Mouse (Mus musculus): ENCODE measurements at regions not wholly inside any gene's neighbourhood (a gene's known extent, or its start where the extent isn't known, plus 50 kb on each side); places are given as distances from the start of the nearest gene placed in this dataset.

DNA sequence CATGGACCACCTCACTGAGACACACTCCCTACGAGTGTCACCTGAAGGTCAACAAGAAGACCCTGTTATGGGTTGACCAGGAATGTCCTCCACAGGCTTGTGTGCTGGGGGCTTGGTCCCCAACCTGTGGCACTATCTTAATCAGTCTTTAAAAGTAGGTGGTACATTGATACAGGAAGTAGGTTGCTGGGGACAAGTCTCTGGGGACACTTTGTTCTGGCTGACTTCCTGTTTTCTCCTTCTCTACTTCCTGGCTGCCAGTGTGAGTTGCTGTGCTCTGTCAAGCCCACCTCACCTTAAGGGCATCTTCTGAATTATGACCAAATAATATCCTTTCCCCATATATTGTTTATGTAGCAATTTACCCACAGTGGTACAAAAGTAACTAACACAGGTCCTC, 96.1 kb downstream of the Cct6b start:
- TF ChIP-seq CTCF (IDR thresholded peaks at IDR 0.05; ENCODE audit: low read depth, low read length) = no peak
- TF ChIP-seq POLR2A (IDR thresholded peaks at IDR 0.05; ENCODE audit: borderline replicate concordance, low read depth, low read length) = no peak
- no peaks in the 10 kb centered on the region for H3K4me1 ChIP-seq (ENCODE audit: control insufficient read depth, insufficient read depth, low read length)
- no peak overlapping the region for H3K4me3 ChIP-seq (ENCODE audit: insufficient read depth, low read length)
- no peak overlapping the region for H3K27ac ChIP-seq (ENCODE audit: insufficient read depth, low read depth, low read length)

DNA sequence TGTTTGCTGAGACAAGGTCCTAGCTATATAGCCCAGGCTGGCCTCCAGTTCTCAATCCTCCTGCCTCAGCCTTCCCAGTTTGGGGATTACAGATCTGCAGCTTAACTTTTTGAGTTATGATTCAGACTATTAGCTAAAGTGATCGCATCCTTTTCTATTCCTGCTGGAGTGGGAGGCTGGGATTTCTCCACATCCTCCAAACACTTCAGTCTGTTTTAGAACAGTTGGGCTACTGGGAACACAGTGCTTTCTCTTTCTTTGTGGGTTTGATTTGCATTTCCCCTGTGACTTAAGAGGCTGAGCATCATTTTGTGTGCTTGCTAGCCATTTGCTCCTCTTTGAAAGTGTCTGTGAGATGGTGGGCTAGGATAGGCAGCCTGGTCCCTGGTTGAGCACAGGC, 100.0 kb downstream of the Cct6b start:
- TF ChIP-seq POLR2A (IDR thresholded peaks at IDR 0.05; ENCODE audit: borderline replicate concordance, low read depth, low read length) = no peak
- no peak for TF ChIP-seq CTCF (IDR thresholded peaks at IDR 0.05; ENCODE audit: low read depth, low read length)
- Histone ChIP-seq H3K27ac (ENCODE audit: insufficient read depth, low read depth, low read length) (no peak overlapping the region), H3K4me3 (ENCODE audit: insufficient read depth, low read length) (no peak overlapping the region), H3K4me1 (ENCODE audit: control insufficient read depth, insufficient read depth, low read length) (no peaks in the 10 kb centered on the region)

DNA sequence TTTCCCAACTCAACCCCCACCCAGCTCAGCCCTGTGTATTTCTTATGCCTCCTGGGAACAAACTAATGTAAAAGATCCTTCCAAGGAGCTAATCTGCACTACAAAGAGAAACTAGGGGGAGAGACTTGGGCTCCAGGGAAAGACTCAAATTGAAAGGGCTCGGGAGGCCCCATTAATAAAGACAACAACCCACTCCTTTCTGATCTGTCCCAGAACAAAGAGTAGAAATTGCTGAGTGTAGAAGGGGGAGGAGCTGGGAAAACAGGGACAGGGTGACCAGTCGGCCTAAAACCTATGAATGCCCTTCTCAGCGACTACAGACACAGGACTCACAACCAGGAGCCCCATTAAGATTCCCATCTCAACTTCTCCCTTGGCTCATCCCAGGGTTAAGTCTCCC, 102.0 kb downstream of the Cct6b start:
- Histone ChIP-seq H3K4me3 (ENCODE audit: insufficient read depth, low read length) (no peak overlapping the region), H3K27ac (ENCODE audit: insufficient read depth, low read depth, low read length) (no peak overlapping the region), H3K4me1 (ENCODE audit: control insufficient read depth, insufficient read depth, low read length) (no peaks in the 10 kb centered on the region)
- no peak for TF ChIP-seq POLR2A (IDR thresholded peaks at IDR 0.05; ENCODE audit: borderline replicate concordance, low read depth, low read length)
- TF ChIP-seq CTCF (IDR thresholded peaks at IDR 0.05; ENCODE audit: low read depth, low read length) = no peak

DNA sequence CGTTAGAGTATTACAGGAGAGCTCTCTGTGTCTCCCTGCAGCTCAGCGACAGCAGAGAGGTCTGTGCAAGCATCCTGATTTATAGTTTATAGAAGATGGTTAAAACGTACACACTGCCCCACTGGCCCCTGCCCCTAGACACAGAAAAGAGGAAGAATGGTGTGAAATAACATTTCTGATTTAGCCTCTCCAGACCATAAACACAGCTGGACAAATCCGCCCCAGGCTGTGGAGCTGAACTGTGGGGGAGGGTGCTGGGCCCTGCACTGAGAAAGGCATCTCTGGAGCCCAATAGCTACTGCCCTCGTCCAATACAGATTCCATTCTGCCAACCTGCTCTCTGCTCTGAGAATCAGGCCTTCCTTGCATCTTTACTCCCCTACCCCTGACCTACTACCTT, 112.4 kb downstream of the Cct6b start:
- no peaks in the 10 kb centered on the region for H3K4me1 ChIP-seq (ENCODE audit: control insufficient read depth, insufficient read depth, low read length)
- no peak overlapping the region for H3K27ac ChIP-seq (ENCODE audit: insufficient read depth, low read depth, low read length)
- TF ChIP-seq POLR2A (IDR thresholded peaks at IDR 0.05; ENCODE audit: borderline replicate concordance, low read depth, low read length) (no peak), CTCF (IDR thresholded peaks at IDR 0.05; ENCODE audit: low read depth, low read length) (no peak)
- H3K4me3 ChIP-seq (ENCODE audit: insufficient read depth, low read length) = no peak overlapping the region

DNA sequence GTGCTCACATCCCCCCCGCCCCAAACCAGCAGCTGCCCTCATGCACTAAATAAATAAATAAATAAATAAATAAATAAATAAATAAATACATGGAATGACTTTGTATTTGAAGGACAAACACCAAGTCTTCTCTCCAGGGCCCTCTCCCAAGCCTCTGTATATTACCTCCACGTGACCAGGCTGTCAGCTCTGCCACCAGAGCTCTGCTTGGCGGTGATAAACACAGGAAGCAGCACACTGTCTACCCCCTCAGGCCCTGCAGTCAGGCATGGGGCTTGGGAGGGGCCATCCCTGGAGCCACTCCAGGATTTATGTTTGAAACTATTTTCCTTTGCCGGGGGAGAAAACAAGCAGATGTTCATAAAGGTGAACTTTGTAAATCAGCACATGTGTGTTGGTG, 125.6 kb downstream of the Cct6b start:
- no peak for TF ChIP-seq CTCF (IDR thresholded peaks at IDR 0.05; ENCODE audit: low read depth, low read length)
- TF ChIP-seq POLR2A (IDR thresholded peaks at IDR 0.05; ENCODE audit: borderline replicate concordance, low read depth, low read length) = no peak

DNA sequence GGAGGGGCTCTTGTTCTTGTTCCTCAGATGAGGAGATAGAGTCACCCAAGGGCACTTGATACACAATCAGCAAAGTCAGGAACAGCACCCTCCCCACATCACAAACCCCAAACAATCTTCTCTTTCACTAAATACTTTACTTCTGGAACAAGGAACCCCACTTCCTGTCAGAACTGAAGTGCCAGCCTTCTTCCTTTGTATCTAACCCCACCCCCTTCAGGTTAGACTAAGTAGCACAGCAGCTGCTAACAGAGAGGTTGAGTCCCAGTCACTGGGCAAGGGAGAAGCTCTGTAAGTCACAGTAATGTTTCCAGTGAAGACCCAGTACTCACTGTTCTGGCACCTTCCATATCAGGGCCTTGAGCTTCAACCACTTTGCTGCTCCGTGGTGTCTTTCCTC, 131.9 kb downstream of the Cct6b start:
- Histone ChIP-seq H3K27ac (ENCODE audit: insufficient read depth, low read depth, low read length) (no peak overlapping the region), H3K4me1 (ENCODE audit: control insufficient read depth, insufficient read depth, low read length) (no peaks in the 10 kb centered on the region), H3K4me3 (ENCODE audit: insufficient read depth, low read length) (no peak overlapping the region)
- TF ChIP-seq CTCF (IDR thresholded peaks at IDR 0.05; ENCODE audit: low read depth, low read length) = no peak
- TF ChIP-seq POLR2A (IDR thresholded peaks at IDR 0.05; ENCODE audit: borderline replicate concordance, low read depth, low read length) = no peak

More for the DNA sequence above, 125.6 kb downstream of the Cct6b start:
- Histone ChIP-seq H3K4me3 (ENCODE audit: insufficient read depth, low read length) (no peak overlapping the region), H3K27ac (ENCODE audit: insufficient read depth, low read depth, low read length) (no peak overlapping the region), H3K4me1 (ENCODE audit: control insufficient read depth, insufficient read depth, low read length) (no peaks in the 10 kb centered on the region)

DNA sequence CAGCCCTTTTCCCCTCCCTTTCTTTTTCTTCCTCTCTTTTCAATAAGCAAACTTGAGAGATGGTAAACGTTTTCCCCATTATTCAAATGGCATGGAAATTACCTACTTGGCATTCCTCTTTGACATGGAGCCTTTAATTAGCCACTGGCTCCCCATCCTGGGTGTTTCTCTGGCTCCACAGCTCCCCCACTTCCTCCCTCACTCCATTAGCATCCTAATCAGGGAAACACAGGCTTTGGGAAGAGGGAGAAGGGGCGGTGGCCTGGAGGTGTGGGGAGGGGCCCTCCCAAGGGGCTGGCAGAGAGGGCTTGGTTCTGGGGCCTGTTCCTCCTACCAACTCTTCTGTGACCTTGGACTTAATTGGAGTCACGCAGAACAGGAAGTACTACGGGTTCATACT, 132.7 kb downstream of the Cct6b start:
- no peak for TF ChIP-seq POLR2A (IDR thresholded peaks at IDR 0.05; ENCODE audit: borderline replicate concordance, low read depth, low read length)
- no peak for TF ChIP-seq CTCF (IDR thresholded peaks at IDR 0.05; ENCODE audit: low read depth, low read length)
- Histone ChIP-seq H3K4me1 (ENCODE audit: control insufficient read depth, insufficient read depth, low read length) (no peaks in the 10 kb centered on the region), H3K4me3 (ENCODE audit: insufficient read depth, low read length) (no peak overlapping the region), H3K27ac (ENCODE audit: insufficient read depth, low read depth, low read length) (no peak overlapping the region)

DNA sequence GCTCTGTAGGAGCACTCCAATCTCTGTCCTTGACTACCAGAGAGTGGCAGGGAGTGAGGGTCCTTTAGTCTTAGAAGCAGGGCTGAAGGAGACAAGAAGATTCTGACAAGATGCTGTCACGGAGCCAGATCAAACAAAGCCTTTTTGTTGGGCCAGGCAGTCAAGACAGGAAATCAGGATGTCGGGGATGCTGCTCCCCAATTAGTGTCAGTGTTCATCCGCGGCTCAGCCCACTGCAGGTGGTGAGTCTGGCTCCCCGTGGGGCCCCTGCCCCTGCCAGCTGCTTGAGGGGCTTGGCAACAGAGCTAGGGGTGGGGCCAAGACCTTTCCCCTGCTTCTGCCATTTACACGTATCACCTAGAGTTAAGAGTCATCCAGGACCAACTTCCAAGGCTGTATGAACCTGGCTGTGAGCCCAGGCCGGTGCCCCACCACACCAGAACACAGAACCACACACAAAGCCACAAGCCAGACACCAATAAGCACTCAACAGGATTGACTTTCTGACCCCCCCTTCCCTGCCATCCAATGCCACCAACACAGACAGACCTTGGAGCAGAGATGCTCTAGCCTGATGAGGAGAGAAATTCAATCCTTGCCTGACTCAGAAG, 137.5 kb downstream of the Cct6b start:
- Histone ChIP-seq H3K27ac (ENCODE audit: insufficient read depth, low read depth, low read length) (no peak overlapping the region), H3K4me3 (ENCODE audit: insufficient read depth, low read length) (no peak overlapping the region)
- TF ChIP-seq POLR2A (IDR thresholded peaks at IDR 0.05; ENCODE audit: borderline replicate concordance, low read depth, low read length) (no peak), CTCF (IDR thresholded peaks at IDR 0.05; ENCODE audit: low read depth, low read length) (no peak)

DNA sequence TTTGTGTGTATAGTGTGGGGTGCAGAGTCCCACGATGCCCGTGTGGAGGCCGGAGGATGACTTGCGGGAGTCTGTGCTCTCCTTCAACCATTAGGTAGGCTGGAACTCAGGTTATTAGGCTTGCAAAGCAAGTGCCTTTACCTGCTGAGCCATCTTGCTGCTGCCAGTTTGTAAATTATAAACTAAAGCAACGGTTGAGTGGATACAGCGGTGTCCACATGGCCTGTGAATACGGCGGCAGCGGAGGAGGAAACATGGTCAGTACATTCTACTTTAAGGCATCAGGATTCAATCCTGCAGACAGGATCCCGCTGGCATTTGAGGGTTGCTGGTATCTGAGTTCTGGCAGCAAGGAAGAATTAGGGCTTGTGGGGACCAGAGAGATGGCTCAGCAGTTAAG, 143.1 kb downstream of the Cct6b start:
- H3K27ac ChIP-seq (ENCODE audit: insufficient read depth, low read depth, low read length) = no peak overlapping the region
- H3K4me3 ChIP-seq (ENCODE audit: insufficient read depth, low read length) = no peak overlapping the region
- TF ChIP-seq CTCF (IDR thresholded peaks at IDR 0.05; ENCODE audit: low read depth, low read length) = no peak
- TF ChIP-seq POLR2A (IDR thresholded peaks at IDR 0.05; ENCODE audit: borderline replicate concordance, low read depth, low read length) = no peak
- H3K4me1 ChIP-seq (ENCODE audit: control insufficient read depth, insufficient read depth, low read length) = no peaks in the 10 kb centered on the region

More for the DNA sequence above, 137.5 kb downstream of the Cct6b start:
- H3K4me1 ChIP-seq (ENCODE audit: control insufficient read depth, insufficient read depth, low read length) = no peaks in the 10 kb centered on the region

DNA sequence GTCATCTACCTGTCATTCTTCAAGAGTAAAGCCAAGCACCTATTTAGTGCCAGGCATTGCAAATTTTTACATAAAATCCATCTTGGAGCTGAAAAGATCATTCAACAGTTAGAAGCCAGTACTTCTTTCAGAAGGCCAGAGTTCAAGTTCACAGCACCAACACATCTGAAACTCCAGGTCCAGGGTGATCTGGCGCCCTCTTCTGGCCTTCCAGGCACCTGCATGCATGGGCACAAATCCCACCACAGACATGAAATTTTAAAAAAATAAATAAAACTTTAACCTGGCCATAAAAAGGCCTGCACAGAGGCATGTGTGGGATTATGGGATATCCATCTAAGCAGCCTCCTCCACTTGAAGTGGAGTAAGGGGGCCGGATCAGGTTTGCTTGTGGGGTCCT, 144.7 kb downstream of the Cct6b start:
- Histone ChIP-seq H3K27ac (ENCODE audit: insufficient read depth, low read depth, low read length) (no peak overlapping the region), H3K4me3 (ENCODE audit: insufficient read depth, low read length) (no peak overlapping the region), H3K4me1 (ENCODE audit: control insufficient read depth, insufficient read depth, low read length) (no peaks in the 10 kb centered on the region)
- TF ChIP-seq POLR2A (IDR thresholded peaks at IDR 0.05; ENCODE audit: borderline replicate concordance, low read depth, low read length) = no peak
- no peak for TF ChIP-seq CTCF (IDR thresholded peaks at IDR 0.05; ENCODE audit: low read depth, low read length)

DNA sequence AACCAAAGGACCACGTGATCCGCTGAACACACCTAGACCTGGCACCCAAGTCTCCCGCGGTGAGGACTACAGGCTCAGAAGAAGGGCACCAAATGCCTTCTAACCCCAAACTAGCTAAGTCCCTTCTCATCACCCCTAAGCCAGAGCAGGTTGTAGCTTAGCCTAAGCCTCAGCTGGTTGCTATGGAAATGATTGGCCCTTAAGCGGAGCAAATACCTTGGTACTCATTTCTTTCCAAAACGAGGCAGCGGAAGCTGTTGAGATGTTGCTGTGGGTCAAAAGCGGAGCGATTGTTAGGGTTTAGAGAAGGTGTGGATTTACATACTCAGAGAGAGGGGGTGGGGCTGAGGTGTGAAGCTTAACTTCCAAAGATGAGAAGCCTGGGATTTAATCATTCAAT, 145.7 kb downstream of the Cct6b start:
- no peak overlapping the region for H3K4me3 ChIP-seq (ENCODE audit: insufficient read depth, low read length)
- no peak overlapping the region for H3K27ac ChIP-seq (ENCODE audit: insufficient read depth, low read depth, low read length)
- TF ChIP-seq POLR2A (IDR thresholded peaks at IDR 0.05; ENCODE audit: borderline replicate concordance, low read depth, low read length) (no peak), CTCF (IDR thresholded peaks at IDR 0.05; ENCODE audit: low read depth, low read length) (no peak)
- H3K4me1 ChIP-seq (ENCODE audit: control insufficient read depth, insufficient read depth, low read length) = no peaks in the 10 kb centered on the region

Measured in bone marrow macrophage, adult 2 months (primary cell).